Mouse (Mus musculus) heart, adult 2 months (tissue): ENCODE results near the gene Anapc7.
"Not testable (repeated sequence)": the region's sequence is repeated elsewhere in the genome, so short reads cannot be mapped to it uniquely, and the experiment has no call there.

Source experiments
- CTCF ChIP-seq: fragments of 200-600 bp; IDR thresholded peaks from 2 replicates; pipeline ENCODE4 v1.8.1; 2022; ENCODE audit warnings: antibody characterized with exemption, mild to moderate bottlenecking, moderate library complexity
- EP300 ChIP-seq: fragments of 200-500 bp; IDR thresholded peaks from 2 replicates; pipeline ENCODE4 v1.6.1; 2011; ENCODE audit warnings: low read depth, low read length, control low read depth; ENCODE audit not compliant: insufficient read depth
- POLR2A ChIP-seq: fragments of 200-500 bp; IDR thresholded peaks from 2 replicates; pipeline ENCODE4 v1.6.1; 2011; ENCODE audit warnings: mild to moderate bottlenecking, low read depth, low read length, control low read depth; ENCODE audit not compliant: insufficient read depth

GRCm38 (mm10) chr5:122486243-122486642, 64.8 kb downstream of the Anapc7 start:
- TF ChIP-seq CTCF, result peak; percentile 58
- TF ChIP-seq POLR2A, result peak; percentile 9; the same call in 1 of the 2 replicates
- TF ChIP-seq EP300, result not testable (repeated sequence)
